Mouse (Mus musculus) megakaryocyte progenitor cell, adult 5-6 weeks (primary cell): ENCODE data around the gene Il1f10. TPM values are rescaled to one million over a fixed set of nuclear protein-coding genes. Genes with fewer than 3 reads are reported as not detected.
A peak's percentile ranks its signal among the peaks of the same experiment; 100 is the strongest.

Source experiments
- ATAC-seq: replicated peaks from 2 replicates; pipeline ENCODE4 v1.8.0; 2016; ENCODE audit warnings: mild to moderate bottlenecking, moderate TSS enrichment, inconsistent platforms; ENCODE audit not compliant: poor library complexity
- total RNA-seq, 2 experiments: library from RNA; stranded (forward) in 1 of 2; stranded (reverse) in 1 of 2; fragments of 157-497, 149-512 nt in 1 of 2; fragments of 200-1000 nt in 1 of 2; gene quantifications; 2 replicates each; pipeline versions ENCODE4 v1.2.3 to v1.2.4; 2015 to 2017

The Il1f10 gene
- total RNA-seq (2015) (not detected in 2 replicates), total RNA-seq (2017) (not detected in 2 replicates)

- ATAC-seq: no peak
Observed at GRCm38 (mm10) chr2:24290896-24291295, at the start of gene Il1f10. TSS of gene Il1f10 (plus strand) at chr2:24291196.

- no peak for ATAC-seq
Observed at GRCm38 (mm10) chr2:24267503-24267902, 23.5 kb upstream of the Il1f10 start.

GRCm38 (mm10) chr2:24273619-24274018 lies 17.4 kb upstream of the Il1f10 start:
- ATAC-seq: no peak

GRCm38 (mm10) chr2:24275146-24275545 lies 15.8 kb upstream of the Il1f10 start:
- ATAC-seq: no peak

- ATAC-seq: no peak
Observed at GRCm38 (mm10) chr2:24276654-24277053, 14.3 kb upstream of the Il1f10 start, which contains the start of gene Il1f5. TSS of gene Il1f5 (plus strand) at chr2:24276954.

GRCm38 (mm10) chr2:24294616-24295015 lies 3.6 kb downstream of the Il1f10 start:
- no peak for ATAC-seq

GRCm38 (mm10) chr2:24296837-24297236 lies 5.8 kb downstream of the Il1f10 start:
- peak; percentile 97 for ATAC-seq

- ATAC-seq: peak; percentile 95
Observed at GRCm38 (mm10) chr2:24311302-24312001, 20.5 kb downstream of the Il1f10 start.

- no peak for ATAC-seq
Observed at GRCm38 (mm10) chr2:24316919-24317318, 25.9 kb downstream of the Il1f10 start.

GRCm38 (mm10) chr2:24317919-24318598 lies 27.1 kb downstream of the Il1f10 start:
- ATAC-seq: peak; percentile 76

- peak; percentile 81 for ATAC-seq
Observed at GRCm38 (mm10) chr2:24335333-24335732, 44.3 kb downstream of the Il1f10 start.

- no peak for ATAC-seq
Observed at GRCm38 (mm10) chr2:24336545-24336944, 45.5 kb downstream of the Il1f10 start, which contains the start of gene Il1rn. TSS of gene Il1rn (plus strand) at chr2:24336853.

- ATAC-seq: no peak
Observed at GRCm38 (mm10) chr2:24341395-24341885, 50.4 kb downstream of the Il1f10 start.

Other genes with a start within 250 kb of the Il1f10 start
- gene Hnmt, start 241.8 kb upstream of the Il1f10 start, total RNA-seq (2015): 23.8 and 34.0 TPM in 2 replicates
- 63.9 and 71.5 TPM in 2 replicates for gene Hnmt, start 241.8 kb upstream of the Il1f10 start, total RNA-seq (2017)
- gene Tbpl2, start 194.6 kb upstream of the Il1f10 start, total RNA-seq (2015): not detected in 2 replicates
- gene Tbpl2, start 194.6 kb upstream of the Il1f10 start, total RNA-seq (2017): not detected in 2 replicates
- not detected in 2 replicates for gene Il1f8, start 138.0 kb upstream of the Il1f10 start, total RNA-seq (2015)
- not detected in 2 replicates for gene Il1f8, start 138.0 kb upstream of the Il1f10 start, total RNA-seq (2017)
- 2.5 and 3.8 TPM in 2 replicates for gene Il1f9, start 104.7 kb upstream of the Il1f10 start, total RNA-seq (2015)
- 2.9 and 4.0 TPM in 2 replicates for gene Il1f9, start 104.7 kb upstream of the Il1f10 start, total RNA-seq (2017)
- not detected in 2 replicates for gene Il1f6, start 75.8 kb upstream of the Il1f10 start, total RNA-seq (2015)
- gene Il1f6, start 75.8 kb upstream of the Il1f10 start, total RNA-seq (2017): not detected in 2 replicates
- gene Il1f5, start 14.2 kb upstream of the Il1f10 start, total RNA-seq (2015): not detected in 2 replicates
- not detected in 2 replicates for gene Il1f5, start 14.2 kb upstream of the Il1f10 start, total RNA-seq (2017)
- gene Il1rn, start 45.7 kb downstream of the Il1f10 start, total RNA-seq (2015): 3.2 and 3.9 TPM in 2 replicates
- 1.0 and 1.2 TPM in 2 replicates for gene Il1rn, start 45.7 kb downstream of the Il1f10 start, total RNA-seq (2017)
- 43.0 and 43.9 TPM in 2 replicates for gene Psd4, start 76.4 kb downstream of the Il1f10 start, total RNA-seq (2015)
- 74.4 and 81.0 TPM in 2 replicates for gene Psd4, start 76.4 kb downstream of the Il1f10 start, total RNA-seq (2017)
- 1.3 and 2.9 TPM in 2 replicates for gene Pax8, start 184.4 kb downstream of the Il1f10 start, total RNA-seq (2015)
- gene Pax8, start 184.4 kb downstream of the Il1f10 start, total RNA-seq (2017): 0.20 and 1.1 TPM in 2 replicates